Mouse (Mus musculus): ENCODE measurements around the gene Ppib. TPM values are rescaled to one million over a fixed set of nuclear protein-coding genes. Genes with fewer than 3 reads are reported as not detected.

Gene Ppib
- polyA plus RNA-seq, 1 experiment from 2014 or later, result 551 TPM

- Histone ChIP-seq H3K27ac (replicated peaks; ENCODE audit: low read depth, low read length) (no peak overlapping the region), H3K4me1 (ENCODE audit: control insufficient read depth, insufficient read depth, low read length) (peaks cover 6% of the 10 kb centered on the region), H3K27me3 (ENCODE audit: control insufficient read depth, insufficient read depth, low read length) (peaks cover 16% of the 10 kb centered on the region), H3K4me2 (ENCODE audit: low read depth, severe bottlenecking) (no peak overlapping the region), H3K36me3 (ENCODE audit: control insufficient read depth, insufficient read depth, low read length) (peaks cover 38% of the 10 kb centered on the region), H3K9me3 (ENCODE audit: control insufficient read depth, low read length) (no peaks in the 10 kb centered on the region), H3K9ac (ENCODE audit: low read length) (peak overlapping the region; percentile 4; the same call in 1 of the 2 replicates), H3K4me3 (ENCODE audit: low read depth, low read length) (no peak overlapping the region)
- no peak for ATAC-seq (ENCODE audit: insufficient number of reproducible peaks, low FRiP score, low TSS enrichment, low read depth)
- no peak for DNase-seq (ENCODE audit: low spot score)
- 94% methylated on average over 3 of the region's 3 CpGs for WGBS
Measured at GRCm38 (mm10) chr9:66066791-66067190, 6.8 kb downstream of the Ppib start.

DNA sequence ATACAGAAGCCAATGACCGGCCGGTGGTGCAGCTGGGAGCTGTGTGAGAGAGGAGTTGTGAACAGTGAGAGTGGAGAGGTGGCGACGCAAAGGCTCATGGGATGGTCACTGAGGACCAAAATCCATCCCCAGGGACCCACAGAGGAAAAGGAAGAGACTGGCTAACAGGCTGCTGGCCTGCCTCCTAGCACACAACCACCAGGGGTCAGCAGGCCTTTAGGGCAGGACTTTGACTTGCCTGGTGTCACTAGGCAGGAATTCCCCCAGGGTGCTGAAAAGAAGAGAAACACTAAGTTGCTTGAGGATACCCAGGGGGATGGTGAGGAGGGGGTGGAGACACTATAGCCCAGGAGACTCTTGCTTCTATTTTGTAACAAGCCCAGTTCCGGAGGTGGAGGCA, 7.5 kb downstream of the Ppib start:
- H3K36me3 ChIP-seq (ENCODE audit: control insufficient read depth, insufficient read depth, low read length), result peaks cover 35% of the 10 kb centered on the region
- H3K4me2 ChIP-seq (ENCODE audit: low read depth, severe bottlenecking), result no peak overlapping the region
- H3K9me3 ChIP-seq (ENCODE audit: control insufficient read depth, low read length), result no peaks in the 10 kb centered on the region
- DNase-seq (ENCODE audit: low spot score) (peak; percentile 53), ATAC-seq (ENCODE audit: insufficient number of reproducible peaks, low FRiP score, low TSS enrichment, low read depth) (0 out of 2 replicates have a peak, but pooled peaks have one; percentile 19)
- 22% methylated on average over 5 of the region's 5 CpGs for WGBS
- H3K9ac ChIP-seq (ENCODE audit: low read length), result no peak overlapping the region
- H3K4me1 ChIP-seq (ENCODE audit: control insufficient read depth, insufficient read depth, low read length), result peaks cover 6% of the 10 kb centered on the region
- H3K27ac ChIP-seq (replicated peaks; ENCODE audit: low read depth, low read length), result no peak overlapping the region
- H3K4me3 ChIP-seq (ENCODE audit: low read depth, low read length), result no peak overlapping the region
- H3K27me3 ChIP-seq (ENCODE audit: control insufficient read depth, insufficient read depth, low read length), result peaks cover 16% of the 10 kb centered on the region

- no peak for DNase-seq (ENCODE audit: low spot score)
- Histone ChIP-seq H3K4me2 (ENCODE audit: low read depth, severe bottlenecking) (no peak overlapping the region), H3K9ac (ENCODE audit: low read length) (no peak overlapping the region), H3K36me3 (ENCODE audit: control insufficient read depth, insufficient read depth, low read length) (peaks cover 33% of the 10 kb centered on the region), H3K27me3 (ENCODE audit: control insufficient read depth, insufficient read depth, low read length) (peaks cover 16% of the 10 kb centered on the region), H3K4me1 (ENCODE audit: control insufficient read depth, insufficient read depth, low read length) (peaks cover 6% of the 10 kb centered on the region), H3K9me3 (ENCODE audit: control insufficient read depth, low read length) (no peaks in the 10 kb centered on the region), H3K27ac (replicated peaks; ENCODE audit: low read depth, low read length) (no peak overlapping the region), H3K4me3 (ENCODE audit: low read depth, low read length) (no peak overlapping the region)
- no peak for ATAC-seq (ENCODE audit: insufficient number of reproducible peaks, low FRiP score, low TSS enrichment, low read depth)
- 61% methylated on average over 4 of the region's 4 CpGs for WGBS
Measured at GRCm38 (mm10) chr9:66068056-66068455, 8.0 kb downstream of the Ppib start.

DNA sequence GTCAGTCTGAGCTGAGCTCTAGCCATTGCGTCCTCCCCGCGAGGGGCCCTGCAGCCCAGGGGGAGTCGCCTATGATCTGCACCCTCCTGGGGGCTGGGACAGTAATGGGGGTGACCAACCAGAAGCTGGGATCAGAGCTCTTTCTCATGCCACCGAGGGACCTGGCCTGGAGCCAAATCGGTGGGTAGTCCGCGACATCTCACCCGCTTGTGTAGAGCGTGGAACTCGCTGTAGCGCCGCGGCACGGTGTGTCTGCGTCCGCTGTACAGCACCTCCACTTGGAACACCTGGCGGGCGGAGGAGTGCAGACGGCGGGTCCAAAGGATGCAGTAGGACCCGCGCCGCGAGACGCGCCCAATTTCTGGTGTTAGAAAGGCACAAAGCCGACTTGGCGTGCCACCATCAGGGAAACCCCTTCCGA, 9.0 kb downstream of the Ppib start:
- Histone ChIP-seq H3K9ac (ENCODE audit: low read length) (peak overlapping the region; percentile 60), H3K27ac (replicated peaks; ENCODE audit: low read depth, low read length) (no peak overlapping the region), H3K4me2 (ENCODE audit: low read depth, severe bottlenecking) (peak overlapping the region; percentile 91), H3K9me3 (ENCODE audit: control insufficient read depth, low read length) (no peaks in the 10 kb centered on the region), H3K27me3 (ENCODE audit: control insufficient read depth, insufficient read depth, low read length) (peaks cover 16% of the 10 kb centered on the region), H3K4me3 (ENCODE audit: low read depth, low read length) (peak overlapping the region; percentile 50), H3K4me1 (ENCODE audit: control insufficient read depth, insufficient read depth, low read length) (peaks cover 6% of the 10 kb centered on the region), H3K36me3 (ENCODE audit: control insufficient read depth, insufficient read depth, low read length) (peaks cover 24% of the 10 kb centered on the region)
- ATAC-seq (ENCODE audit: insufficient number of reproducible peaks, low FRiP score, low TSS enrichment, low read depth), result no peak
- WGBS, result under 1% methylated on average over 30 of the region's 30 CpGs
- peak; percentile 55 for DNase-seq (ENCODE audit: low spot score)

DNA sequence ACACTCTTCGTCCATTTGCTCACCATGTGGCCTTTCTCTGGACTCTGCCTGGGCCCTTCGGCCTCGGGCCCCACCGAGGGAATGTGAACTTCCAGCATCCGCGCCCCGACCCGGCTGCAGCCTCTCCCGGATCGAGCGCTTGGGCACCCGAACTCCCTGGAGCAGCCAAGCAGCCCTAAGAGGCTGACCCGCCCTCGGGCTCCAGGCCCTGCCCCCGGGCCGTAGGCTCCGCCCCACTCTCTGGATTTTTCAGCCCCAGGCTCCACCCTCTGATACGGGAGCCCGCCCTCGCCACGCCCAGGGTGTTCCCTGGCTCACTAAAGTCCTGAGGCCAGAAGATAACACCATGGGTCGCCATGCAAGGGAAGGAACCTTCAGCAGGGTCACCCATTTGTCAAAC, 9.6 kb downstream of the Ppib start, which contains the start of gene Snx22:
Gene Snx22 (minus strand): TSS at position 137 of the 400 bp plus-strand sequence.
- peaks cover 18% of the 10 kb centered on the region for H3K36me3 ChIP-seq (ENCODE audit: control insufficient read depth, insufficient read depth, low read length)
- peak within 1 kb of the TSS; percentile 50 for H3K4me3 ChIP-seq (ENCODE audit: low read depth, low read length)
- H3K9ac ChIP-seq (ENCODE audit: low read length), result peak within 1 kb of the TSS; percentile 60
- no peak within 1 kb of the TSS for H3K27ac ChIP-seq (replicated peaks; ENCODE audit: low read depth, low read length)
- peaks cover 16% of the 10 kb centered on the region for H3K27me3 ChIP-seq (ENCODE audit: control insufficient read depth, insufficient read depth, low read length)
- under 1% methylated on average over 22 of the region's 22 CpGs for WGBS
- H3K4me2 ChIP-seq (ENCODE audit: low read depth, severe bottlenecking), result peak within 1 kb of the TSS; percentile 91
- ATAC-seq (ENCODE audit: insufficient number of reproducible peaks, low FRiP score, low TSS enrichment, low read depth), result peak; percentile 78; the same call in 1 of the 2 replicates
- H3K9me3 ChIP-seq (ENCODE audit: control insufficient read depth, low read length), result no peaks in the 10 kb centered on the region
- peak; percentile 85 for DNase-seq (ENCODE audit: low spot score)
- H3K4me1 ChIP-seq (ENCODE audit: control insufficient read depth, insufficient read depth, low read length), result peaks cover 6% of the 10 kb centered on the region

DNA sequence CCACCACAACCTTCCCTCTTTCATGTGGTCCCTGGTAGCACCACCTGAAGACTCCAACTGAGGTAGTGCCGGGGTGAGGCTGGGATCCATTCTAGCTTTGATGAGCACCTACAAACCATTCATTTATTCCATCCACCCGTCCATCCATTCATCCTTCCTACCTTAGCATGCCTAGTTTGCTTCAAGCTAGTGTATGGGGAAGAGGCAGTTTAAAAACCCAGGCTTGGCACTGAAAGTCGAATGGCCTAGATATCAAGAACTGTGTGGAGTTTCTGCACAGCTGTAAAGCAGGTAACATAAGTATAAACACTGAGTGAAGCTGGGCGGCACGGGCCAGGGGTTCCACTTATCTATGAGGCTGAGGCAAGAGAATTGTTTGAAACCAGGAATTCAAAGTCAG, 10.1 kb downstream of the Ppib start:
- no peak for ATAC-seq (ENCODE audit: insufficient number of reproducible peaks, low FRiP score, low TSS enrichment, low read depth)
- H3K4me3 ChIP-seq (ENCODE audit: low read depth, low read length), result no peak overlapping the region
- H3K27me3 ChIP-seq (ENCODE audit: control insufficient read depth, insufficient read depth, low read length), result peaks cover 16% of the 10 kb centered on the region
- no peak overlapping the region for H3K4me2 ChIP-seq (ENCODE audit: low read depth, severe bottlenecking)
- DNase-seq (ENCODE audit: low spot score), result no peak
- no peak overlapping the region for H3K9ac ChIP-seq (ENCODE audit: low read length)
- WGBS, result 86% methylated on average over 5 of the region's 5 CpGs
- H3K36me3 ChIP-seq (ENCODE audit: control insufficient read depth, insufficient read depth, low read length), result peaks cover 17% of the 10 kb centered on the region
- no peak overlapping the region for H3K27ac ChIP-seq (replicated peaks; ENCODE audit: low read depth, low read length)
- H3K4me1 ChIP-seq (ENCODE audit: control insufficient read depth, insufficient read depth, low read length), result peaks cover 6% of the 10 kb centered on the region
- no peaks in the 10 kb centered on the region for H3K9me3 ChIP-seq (ENCODE audit: control insufficient read depth, low read length)

DNA sequence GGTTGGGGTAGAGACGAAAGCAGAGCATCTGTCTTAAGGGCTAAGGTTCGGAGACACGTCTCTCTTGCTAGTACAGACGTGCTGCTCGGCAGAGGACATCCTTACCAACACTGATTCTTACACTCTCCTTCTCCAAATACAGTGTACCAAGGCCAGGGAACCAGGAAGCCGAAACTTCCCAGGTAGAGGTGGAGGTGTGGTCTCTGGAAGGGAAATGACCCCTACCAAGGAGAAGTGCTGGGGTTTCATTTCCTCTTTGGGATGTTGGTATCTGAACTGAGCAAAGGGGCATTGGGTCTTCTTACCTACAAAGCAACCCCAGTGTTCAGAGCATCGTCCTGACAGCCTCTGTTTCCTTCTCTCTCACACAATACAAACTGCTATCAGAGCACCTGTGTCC, 12.7 kb downstream of the Ppib start:
- no peak for ATAC-seq (ENCODE audit: insufficient number of reproducible peaks, low FRiP score, low TSS enrichment, low read depth)
- no peaks in the 10 kb centered on the region for H3K9me3 ChIP-seq (ENCODE audit: control insufficient read depth, low read length)
- peaks cover 6% of the 10 kb centered on the region for H3K4me1 ChIP-seq (ENCODE audit: control insufficient read depth, insufficient read depth, low read length)
- H3K27me3 ChIP-seq (ENCODE audit: control insufficient read depth, insufficient read depth, low read length), result peaks cover 13% of the 10 kb centered on the region
- H3K27ac ChIP-seq (replicated peaks; ENCODE audit: low read depth, low read length), result no peak overlapping the region
- no peak overlapping the region for H3K9ac ChIP-seq (ENCODE audit: low read length)
- 83% methylated on average over 7 of the region's 7 CpGs for WGBS
- DNase-seq (ENCODE audit: low spot score), result no peak
- no peak overlapping the region for H3K4me3 ChIP-seq (ENCODE audit: low read depth, low read length)
- no peaks in the 10 kb centered on the region for H3K36me3 ChIP-seq (ENCODE audit: control insufficient read depth, insufficient read depth, low read length)
- H3K4me2 ChIP-seq (ENCODE audit: low read depth, severe bottlenecking), result no peak overlapping the region

DNA sequence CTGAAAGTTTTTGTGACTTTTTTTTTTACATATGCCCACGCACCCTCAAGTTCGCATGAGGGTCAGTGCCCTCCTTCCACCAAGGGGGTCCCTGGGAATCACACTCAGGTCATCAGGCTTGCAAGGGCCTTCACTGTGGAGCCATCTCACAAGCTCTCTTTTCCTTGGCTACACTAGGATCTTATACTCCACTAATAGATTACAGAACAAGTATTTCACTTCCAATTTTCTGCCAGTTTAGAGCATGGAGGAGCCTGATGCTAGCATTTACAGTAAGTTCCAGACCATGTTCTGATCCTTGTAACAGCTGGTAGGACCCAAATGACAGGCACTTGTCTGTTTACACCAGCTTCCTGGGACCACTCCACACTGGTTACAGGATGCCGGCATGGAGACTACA, 18.1 kb downstream of the Ppib start:
- 65% methylated on average over 3 of the region's 3 CpGs for WGBS

GRCm38 (mm10) chr9:66078493-66078892, 18.5 kb downstream of the Ppib start:
- H3K9me3 ChIP-seq (ENCODE audit: control insufficient read depth, low read length), result no peaks in the 10 kb centered on the region
- no peaks in the 10 kb centered on the region; the same call in 1 of the 2 replicates for H3K4me1 ChIP-seq (ENCODE audit: control insufficient read depth, insufficient read depth, low read length)
- no peaks in the 10 kb centered on the region for H3K36me3 ChIP-seq (ENCODE audit: control insufficient read depth, insufficient read depth, low read length)
- H3K4me3 ChIP-seq (ENCODE audit: low read depth, low read length), result no peak overlapping the region
- peak overlapping the region; percentile 35; the same call in 1 of the 2 replicates for H3K9ac ChIP-seq (ENCODE audit: low read length)
- H3K4me2 ChIP-seq (ENCODE audit: low read depth, severe bottlenecking), result peak overlapping the region; percentile 24; the same call in 1 of the 2 replicates
- peak; percentile 62 for DNase-seq (ENCODE audit: low spot score)
- 7% methylated on average over 14 of the region's 14 CpGs for WGBS
- H3K27me3 ChIP-seq (ENCODE audit: control insufficient read depth, insufficient read depth, low read length), result no peaks in the 10 kb centered on the region
- no peak for ATAC-seq (ENCODE audit: insufficient number of reproducible peaks, low FRiP score, low TSS enrichment, low read depth)
- peak overlapping the region; percentile 25; the same call in 1 of the 2 replicates for H3K27ac ChIP-seq (replicated peaks; ENCODE audit: low read depth, low read length)

More for the DNA sequence above, 18.1 kb downstream of the Ppib start:
- H3K4me2 ChIP-seq (ENCODE audit: low read depth, severe bottlenecking), result peak overlapping the region; percentile 24; the same call in 1 of the 2 replicates
- ATAC-seq (ENCODE audit: insufficient number of reproducible peaks, low FRiP score, low TSS enrichment, low read depth), result no peak
- no peak overlapping the region for H3K4me3 ChIP-seq (ENCODE audit: low read depth, low read length)
- H3K27ac ChIP-seq (replicated peaks; ENCODE audit: low read depth, low read length), result peak overlapping the region; percentile 25; the same call in 1 of the 2 replicates
- DNase-seq (ENCODE audit: low spot score), result no peak
- H3K27me3 ChIP-seq (ENCODE audit: control insufficient read depth, insufficient read depth, low read length), result no peaks in the 10 kb centered on the region
- H3K4me1 ChIP-seq (ENCODE audit: control insufficient read depth, insufficient read depth, low read length), result no peaks in the 10 kb centered on the region; the same call in 1 of the 2 replicates
- no peaks in the 10 kb centered on the region for H3K9me3 ChIP-seq (ENCODE audit: control insufficient read depth, low read length)
- H3K36me3 ChIP-seq (ENCODE audit: control insufficient read depth, insufficient read depth, low read length), result no peaks in the 10 kb centered on the region
- no peak overlapping the region; the same call in 1 of the 2 replicates for H3K9ac ChIP-seq (ENCODE audit: low read length)

All from limb, embryonic 11.5 days (tissue).